Mouse (Mus musculus) CH12.LX (cell line): ENCODE measurements at regions not wholly inside any gene's neighbourhood (a gene's known extent, or its start where the extent isn't known, plus 50 kb on each side); places are given as distances from the start of the nearest gene placed in this dataset.
A peak's percentile ranks its signal among the peaks of the same experiment; 100 is the strongest.

Source experiments
- DNase-seq: peaks from one replicate; pipeline ENCODE4 v3.0.0-alpha.2; 2013; ENCODE audit errors: extremely low read depth
- H3K27ac ChIP-seq: 2 replicates; pipeline ENCODE4 v1.5.1; 2012; ENCODE audit warnings: low read depth, mild to moderate bottlenecking, control low read depth, moderate library complexity; ENCODE audit not compliant: insufficient read depth
- H3K27me3 ChIP-seq: replicated peaks from 2 replicates; pipeline ENCODE3; 2012; ENCODE audit warnings: inconsistent platforms
- H3K36me3 ChIP-seq, 2 experiments: replicated peaks in 1 of 2; 2 replicates each; pipeline versions ENCODE3 to v1.6.1; 2012; ENCODE audit warnings: inconsistent platforms in 1 of 2, low read length in 1 of 2, mild to moderate bottlenecking in 1 of 2, mixed read lengths in 1 of 2, moderate library complexity in 1 of 2; ENCODE audit not compliant: control insufficient read depth in 1 of 2, insufficient read depth in 1 of 2
- H3K4me1 ChIP-seq, 2 experiments: 2 replicates each; pipeline ENCODE4 v1.6.1; 2012; ENCODE audit warnings: inconsistent platforms in 1 of 2, moderate library complexity in 1 of 2; ENCODE audit not compliant: insufficient read depth in 2 of 2, control insufficient read depth in 1 of 2
- H3K4me2 ChIP-seq: 2 replicates; pipeline ENCODE4 v1.6.1; 2012; ENCODE audit warnings: low read depth, mild to moderate bottlenecking, control low read depth; ENCODE audit not compliant: poor library complexity, insufficient read depth, severe bottlenecking
- H3K4me3 ChIP-seq, 3 experiments: fragments of 150-350 bp in 1 of 3; sonication (generic) in 1 of 3; replicated peaks in 1 of 3; 2 replicates each; pipeline versions ENCODE3 to v1.5.1; 2011 to 2012; ENCODE audit warnings: low read depth in 2 of 3, low read length in 2 of 3, mild to moderate bottlenecking in 2 of 3, moderate library complexity in 2 of 3, control low read depth in 1 of 3, improper control_type of control experiment in 1 of 3, inconsistent platforms in 1 of 3, mixed read lengths in 1 of 3; ENCODE audit not compliant: poor library complexity in 1 of 3
- H3K79me2 ChIP-seq: replicated peaks from 2 replicates; pipeline ENCODE4 v1.6.1; 2012; ENCODE audit warnings: mild to moderate bottlenecking, moderate library complexity; ENCODE audit not compliant: control insufficient read depth, poor library complexity, insufficient read depth, severe bottlenecking; ENCODE audit errors: extremely low read depth
- H3K9ac ChIP-seq: 2 replicates; pipeline ENCODE4 v1.6.1; 2012; ENCODE audit warnings: low read depth, mild to moderate bottlenecking, control low read depth, moderate library complexity; ENCODE audit not compliant: insufficient read depth
- H3K9me3 ChIP-seq: replicated peaks from 2 replicates; pipeline ENCODE3; 2012; ENCODE audit warnings: low read length, inconsistent platforms, mixed read lengths
- BHLHE40 ChIP-seq: IDR thresholded peaks from 2 replicates; pipeline ENCODE4 v1.6.1; 2011; ENCODE audit warnings: mild to moderate bottlenecking, low read depth, low read length, improper control_type of control experiment
- CHD1 ChIP-seq: IDR thresholded peaks from 2 replicates; pipeline ENCODE4 v1.6.1; 2012; ENCODE audit warnings: low read depth, low read length, improper control_type of control experiment, inconsistent platforms
- CTCF ChIP-seq, 2 experiments: IDR thresholded peaks in 1 of 2; conservative IDR thresholded peaks in 1 of 2; 2 replicates each; pipeline ENCODE4 v1.5.1; 2011 to 2012; ENCODE audit warnings: low read depth in 2 of 2, low read length in 2 of 2, improper control_type of control experiment in 1 of 2, inconsistent platforms in 1 of 2, mild to moderate bottlenecking in 1 of 2, moderate library complexity in 1 of 2
- E2F4 ChIP-seq: IDR thresholded peaks from 2 replicates; pipeline ENCODE4 v1.6.1; 2011; ENCODE audit warnings: low read depth, low read length, improper control_type of control experiment; ENCODE audit not compliant: insufficient replicate concordance
- ELF1 ChIP-seq: IDR thresholded peaks from 2 replicates; pipeline ENCODE4 v1.6.1; 2014; ENCODE audit warnings: low read depth, mild to moderate bottlenecking, inconsistent platforms, low read length, improper control_type of control experiment
- EP300 ChIP-seq: IDR thresholded peaks from 2 replicates; pipeline ENCODE4 v1.6.1; 2011; ENCODE audit warnings: low read length, improper control_type of control experiment
- ETS1 ChIP-seq: conservative IDR thresholded peaks from 2 replicates; pipeline ENCODE4 v1.6.1; 2012; ENCODE audit warnings: low read depth, mild to moderate bottlenecking, inconsistent platforms, low read length, improper control_type of control experiment, moderate library complexity
- HCFC1 ChIP-seq: IDR thresholded peaks from 2 replicates; pipeline ENCODE4 v1.6.1; 2012; ENCODE audit warnings: low read depth, mild to moderate bottlenecking, inconsistent platforms, low read length, improper control_type of control experiment
- IRF4 ChIP-seq: IDR thresholded peaks from 2 replicates; pipeline ENCODE4 v1.6.1; 2014; ENCODE audit warnings: low read depth, mild to moderate bottlenecking, inconsistent platforms, low read length, improper control_type of control experiment
- JUN ChIP-seq: IDR thresholded peaks from 2 replicates; pipeline ENCODE4 v1.6.1; 2011; ENCODE audit warnings: low read depth, mild to moderate bottlenecking, low read length, improper control_type of control experiment, moderate library complexity; ENCODE audit not compliant: insufficient read depth
- KAT2A ChIP-seq: IDR thresholded peaks from 2 replicates; pipeline ENCODE4 v1.6.1; 2012; ENCODE audit warnings: low read length, improper control_type of control experiment, inconsistent platforms; ENCODE audit not compliant: insufficient replicate concordance
- MAFK ChIP-seq: IDR thresholded peaks from 2 replicates; pipeline ENCODE4 v1.6.1; 2011; ENCODE audit warnings: low read length, improper control_type of control experiment; ENCODE audit not compliant: insufficient replicate concordance
- NELFE ChIP-seq: IDR thresholded peaks from 2 replicates; pipeline ENCODE4 v1.6.1; 2011; ENCODE audit warnings: low read depth, low read length, improper control_type of control experiment
- PAX5 ChIP-seq: IDR thresholded peaks from 2 replicates; pipeline ENCODE4 v1.6.1; 2012; ENCODE audit warnings: low read length, inconsistent platforms, mixed read lengths
- RAD21 ChIP-seq: IDR thresholded peaks from 2 replicates; pipeline ENCODE4 v1.6.1; 2011; ENCODE audit warnings: low read depth, mild to moderate bottlenecking, low read length, improper control_type of control experiment, moderate library complexity
- RCOR1 ChIP-seq: conservative IDR thresholded peaks from 2 replicates; pipeline ENCODE4 v1.6.1; 2012; ENCODE audit warnings: low read depth, mild to moderate bottlenecking, inconsistent platforms, low read length, improper control_type of control experiment
- TBP ChIP-seq: conservative IDR thresholded peaks from 2 replicates; pipeline ENCODE4 v1.6.1; 2011; ENCODE audit warnings: low read depth, low read length, improper control_type of control experiment
- UBTF ChIP-seq: IDR thresholded peaks from 2 replicates; pipeline ENCODE4 v1.6.1; 2012; ENCODE audit warnings: low read depth, mild to moderate bottlenecking, inconsistent platforms, low read length, improper control_type of control experiment, moderate library complexity
- USF1 ChIP-seq: IDR thresholded peaks from 2 replicates; pipeline ENCODE4 v1.6.1; 2014; ENCODE audit warnings: low read depth, mild to moderate bottlenecking, inconsistent platforms, low read length, improper control_type of control experiment
- ZKSCAN1 ChIP-seq: IDR thresholded peaks from 2 replicates; pipeline ENCODE4 v1.6.1; 2012; ENCODE audit warnings: low read depth, inconsistent platforms, low read length, improper control_type of control experiment, borderline replicate concordance
- ZMIZ1 ChIP-seq: IDR thresholded peaks from 2 replicates; pipeline ENCODE4 v1.6.1; 2012; ENCODE audit warnings: low read depth, mild to moderate bottlenecking, inconsistent platforms, low read length, improper control_type of control experiment
- ZNF384 ChIP-seq: IDR thresholded peaks from 2 replicates; pipeline ENCODE4 v1.6.1; 2012; ENCODE audit warnings: low read depth, low read length, improper control_type of control experiment, inconsistent platforms
- dilution Hi-C: fragments of 300-500 bp; cut with MboI; formaldehyde crosslinking; loops from 2 replicates; pipeline ENCODE4 v1.14.3; 2020; ENCODE audit warnings: low sequenced_read_pairs; ENCODE audit not compliant: extremely low pct_unique_long_range_greater_than_20kb, extremely low pct_ligation_motif_present
- in situ Hi-C: fragments of 300-500 bp; cut with MboI; formaldehyde crosslinking; loops from 3 replicates; pipeline ENCODE4 v1.14.3; 2019; ENCODE audit warnings: low sequenced_read_pairs, low pct_ligation_motif_present, low pct_unique_long_range_greater_than_20kb, mixed read lengths

DNA sequence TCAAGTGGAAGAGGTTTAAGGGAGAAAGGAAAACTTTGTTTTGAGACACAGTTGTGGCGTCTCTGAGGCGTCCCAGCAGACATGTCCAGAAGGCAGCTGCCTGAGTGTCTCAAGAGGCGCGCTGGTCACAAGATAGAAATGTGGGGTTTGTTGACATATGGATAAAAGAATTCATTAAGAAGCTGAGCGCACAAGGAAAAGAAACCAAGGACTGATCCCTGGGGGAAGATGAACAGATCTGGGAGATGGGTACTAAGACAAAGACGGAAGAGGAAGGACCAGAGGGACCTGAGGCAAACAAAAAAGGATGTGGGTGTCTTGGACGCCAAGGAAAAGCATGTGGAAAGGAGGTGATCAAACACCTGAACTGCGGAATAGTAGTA, 69.1 kb upstream of the Gnaq start:
- H3K4me2 ChIP-seq: peak overlapping the region; percentile 96
- H3K4me3 ChIP-seq: no peak overlapping the region
- H3K79me2 ChIP-seq: no peaks in the 10 kb centered on the region
- H3K9ac ChIP-seq: no peak overlapping the region
- peaks cover 9 to 25% of the 10 kb centered on the region in 2 experiments for H3K4me1 ChIP-seq
- no peaks in the 10 kb centered on the region for H3K36me3 ChIP-seq
- no peak for TF ChIP-seq JUN
- no peak for TF ChIP-seq TBP
- no peak for TF ChIP-seq UBTF
- TF ChIP-seq ZNF384: no peak
- no peak for TF ChIP-seq CTCF (conservative IDR thresholded peaks at IDR 0.05 in 1 of 2, IDR thresholded peaks at IDR 0.05 in 1 of 2; ENCODE audit: low read depth in 2 of 2, low read length in 2 of 2)
- no peak for TF ChIP-seq USF1
- no peak for TF ChIP-seq BHLHE40
- DNase-seq: no peak
- no peaks in the 10 kb centered on the region for H3K9me3 ChIP-seq
- H3K27me3 ChIP-seq: no peaks in the 10 kb centered on the region
- H3K27ac ChIP-seq: no peak overlapping the region
- in situ Hi-C loops: loop anchor here (25.0 kb wide), 2 partner anchors 274 to 524 kb away; no protein-coding TSS in a partner anchor
- dilution Hi-C loops: no loop called here

DNA sequence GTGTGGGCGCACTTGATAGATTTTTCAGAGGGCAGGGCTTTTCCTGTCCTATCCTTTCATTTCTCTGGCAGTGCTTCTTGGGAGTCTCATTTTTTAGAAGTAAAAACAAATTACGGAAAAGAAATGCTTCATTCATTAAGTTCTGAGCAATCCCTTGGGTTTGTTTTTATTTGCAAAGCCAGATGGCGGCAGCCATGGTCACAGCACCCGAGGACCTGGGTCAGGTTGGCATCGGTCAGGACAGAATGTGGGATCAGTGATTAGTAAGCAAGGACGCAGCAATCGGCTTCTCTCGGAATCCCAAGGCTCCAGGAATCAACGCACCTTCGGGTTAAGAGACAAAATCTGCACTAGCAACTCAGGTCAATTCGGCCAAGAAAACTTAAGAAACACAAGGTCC, 70.8 kb upstream of the Gnaq start:
- in situ Hi-C loops (loop anchor here (25.0 kb wide), 2 partner anchors 275 to 525 kb away; no protein-coding TSS in a partner anchor), dilution Hi-C loops (no loop called here)

More for the DNA sequence above, 70.8 kb upstream of the Gnaq start:
- H3K9ac ChIP-seq: no peak overlapping the region
- no peaks in the 10 kb centered on the region for H3K36me3 ChIP-seq
- no peaks in the 10 kb centered on the region for H3K79me2 ChIP-seq
- H3K27ac ChIP-seq: no peak overlapping the region
- no peaks in the 10 kb centered on the region for H3K27me3 ChIP-seq
- H3K4me3 ChIP-seq: no peak overlapping the region
- H3K4me1 ChIP-seq: peaks cover 9 to 18% of the 10 kb centered on the region in 2 experiments
- DNase-seq: no peak
- H3K4me2 ChIP-seq: no peak overlapping the region
- no peaks in the 10 kb centered on the region for H3K9me3 ChIP-seq
- TF ChIP-seq E2F4: no peak
- TF ChIP-seq PAX5: no peak
- TF ChIP-seq RAD21: no peak
- no peak for TF ChIP-seq RCOR1
- no peak for TF ChIP-seq CTCF (conservative IDR thresholded peaks at IDR 0.05 in 1 of 2, IDR thresholded peaks at IDR 0.05 in 1 of 2; ENCODE audit: low read depth in 2 of 2, low read length in 2 of 2)
- TF ChIP-seq CHD1: no peak
- TF ChIP-seq UBTF: no peak
- no peak for TF ChIP-seq IRF4
- no peak for TF ChIP-seq ELF1
- no peak for TF ChIP-seq ZNF384
- TF ChIP-seq NELFE: no peak
- no peak for TF ChIP-seq USF1
- no peak for TF ChIP-seq MAFK
- TF ChIP-seq ETS1: no peak
- no peak for TF ChIP-seq EP300
- no peak for TF ChIP-seq BHLHE40
- TF ChIP-seq ZMIZ1: no peak
- TF ChIP-seq KAT2A: no peak
- TF ChIP-seq HCFC1: no peak
- no peak for TF ChIP-seq ZKSCAN1
